Mouse (Mus musculus) kidney, adult 11 months (tissue): ENCODE measurements around the gene Utp20.

Experiments
- DNase-seq: peaks from one replicate; pipeline ENCODE4 v3.0.0; 2022

The Utp20 gene

DNA sequence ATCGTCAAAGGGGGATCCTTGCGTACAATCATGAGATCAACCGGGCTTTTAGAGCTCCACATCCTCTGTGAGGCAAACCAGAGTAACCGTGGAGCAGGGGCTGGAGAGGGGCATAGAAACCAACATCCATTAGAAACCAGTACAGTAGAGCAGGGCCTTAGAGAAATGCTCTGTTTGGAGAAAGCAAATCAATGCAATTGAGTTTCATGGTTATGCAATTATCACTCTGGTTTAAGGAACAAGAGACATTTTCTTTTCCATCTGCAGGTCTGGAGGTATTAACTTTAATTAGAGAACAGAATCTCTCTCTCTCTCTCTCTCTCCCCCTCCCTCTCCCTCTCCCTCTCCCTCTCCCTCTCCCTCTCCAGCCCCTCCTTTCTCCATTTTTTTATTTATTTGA lies 111.9 kb downstream of the Utp20 start:
- DNase-seq: no peak

DNA sequence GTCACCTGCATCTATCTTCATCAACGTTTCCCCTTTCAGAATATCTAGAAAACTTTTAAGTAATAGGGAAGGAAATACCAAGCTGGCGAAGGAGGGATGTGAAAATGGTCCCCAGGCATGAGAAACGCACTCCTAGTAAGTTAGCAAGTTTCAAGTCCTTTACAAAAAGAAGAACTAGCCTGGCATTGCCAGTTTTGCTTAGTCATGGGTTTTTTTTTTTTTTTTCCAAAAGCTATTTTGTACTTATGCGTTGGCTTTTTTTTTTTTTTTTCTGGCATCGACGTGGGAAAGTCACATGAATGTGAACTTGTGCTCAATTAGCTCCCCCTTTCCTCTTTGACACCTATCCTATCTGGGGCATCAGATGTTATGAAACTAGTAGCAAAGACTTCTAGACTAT lies 114.2 kb downstream of the Utp20 start:
- no peak for DNase-seq

DNA sequence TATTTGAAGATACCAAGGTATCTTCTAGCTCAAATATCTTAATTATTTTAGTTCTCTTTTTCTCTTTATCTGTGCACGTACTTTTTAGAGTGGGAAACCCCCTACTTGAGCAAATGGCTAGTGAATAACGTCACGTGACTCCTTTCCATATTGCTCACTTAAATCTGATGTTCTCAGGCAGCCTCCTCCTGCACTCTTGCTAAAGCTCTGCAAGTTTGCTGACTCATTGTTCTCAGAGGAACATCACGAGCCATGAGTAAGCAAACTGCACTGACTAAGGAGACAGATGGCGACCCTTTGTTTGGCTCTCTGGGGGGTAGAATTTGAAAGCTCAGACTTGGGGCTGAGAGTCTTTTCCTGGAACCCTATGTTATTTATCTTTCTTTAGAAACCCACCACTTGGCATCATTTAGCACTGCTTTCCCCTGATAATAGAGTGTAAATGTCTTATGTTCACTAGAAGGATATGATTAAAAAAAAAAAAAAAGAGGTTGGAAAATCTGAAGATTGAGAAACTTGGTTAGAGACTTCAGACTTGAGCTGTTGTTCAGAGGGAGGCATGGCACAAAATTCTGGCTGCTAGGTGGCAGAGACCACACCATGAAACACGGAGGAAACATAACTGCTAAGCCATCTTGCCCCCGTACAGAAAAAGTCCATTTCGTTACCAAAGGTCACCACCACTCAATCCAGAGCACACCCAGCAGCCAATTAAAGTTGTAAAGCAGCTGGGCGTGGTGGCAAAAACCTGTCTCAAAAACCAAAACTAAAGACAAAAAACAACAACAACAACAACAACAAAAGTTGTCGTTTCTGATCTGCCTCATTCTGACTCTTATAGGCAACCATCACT lies 117.7 kb downstream of the Utp20 start:
- no peak for DNase-seq

DNA sequence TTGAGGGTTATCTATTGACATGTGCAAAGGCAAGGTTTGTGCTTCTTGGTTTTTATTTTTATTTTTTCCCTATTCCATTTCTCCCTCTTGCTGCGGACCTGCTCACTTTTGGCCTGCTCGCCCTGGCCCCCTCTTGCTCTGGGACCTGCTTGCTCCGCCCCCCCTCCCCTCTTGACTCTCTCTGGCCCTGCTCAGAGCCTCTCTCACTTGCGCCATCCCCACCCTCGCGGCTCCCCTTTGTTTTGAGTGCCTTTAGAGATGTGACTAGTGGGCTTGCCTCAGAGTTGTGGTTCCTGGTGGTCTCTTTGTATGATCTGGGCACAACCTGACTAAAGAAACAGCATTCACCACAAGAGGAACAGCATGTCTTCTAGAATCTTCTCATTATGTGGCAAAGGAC lies 125.7 kb downstream of the Utp20 start:
- DNase-seq: no peak
